Mouse (Mus musculus) neural tube, embryonic 13.5 days (tissue): ENCODE results near the gene Gpd1. TPM values are rescaled to one million over a fixed set of nuclear protein-coding genes. Genes with fewer than 3 reads are reported as not detected.
"Not testable (repeated sequence)": the region's sequence is repeated elsewhere in the genome, so short reads cannot be mapped to it uniquely, and the experiment has no call there.

ENCODE experiments used
- ATAC-seq: fragments of 200-750 bp; cut with Nextera tagmentation; 2 replicates; pipeline ENCODE4 v1.8.0; 2017; ENCODE audit warnings: low read depth, mild to moderate bottlenecking, moderate TSS enrichment, moderate library complexity
- H3K27ac ChIP-seq: fragments of 300-500 bp; sonication (generic); replicated peaks from 2 replicates; pipeline ENCODE4 v1.5.1; 2015; ENCODE audit warnings: moderate library complexity, mild to moderate bottlenecking, inconsistent platforms
- H3K27me3 ChIP-seq: fragments of 300-500 bp; sonication (generic); 2 replicates; pipeline ENCODE4 v1.6.1; 2015; ENCODE audit warnings: mild to moderate bottlenecking, inconsistent platforms
- H3K36me3 ChIP-seq: fragments of 300-500 bp; sonication (generic); 2 replicates; pipeline ENCODE4 v1.6.1; 2015; ENCODE audit warnings: mild to moderate bottlenecking, inconsistent platforms
- H3K4me1 ChIP-seq: fragments of 300-500 bp; sonication (generic); replicated peaks from 2 replicates; pipeline ENCODE4 v1.6.1; 2015; ENCODE audit warnings: inconsistent platforms
- H3K4me2 ChIP-seq: fragments of 300-500 bp; sonication (generic); 2 replicates; pipeline ENCODE4 v1.6.1; 2015; ENCODE audit warnings: inconsistent platforms, mild to moderate bottlenecking, moderate library complexity
- H3K4me3 ChIP-seq: fragments of 300-500 bp; sonication (generic); 2 replicates; pipeline ENCODE4 v1.5.1; 2015; ENCODE audit warnings: mild to moderate bottlenecking, inconsistent platforms
- H3K9ac ChIP-seq: fragments of 300-500 bp; sonication (generic); 2 replicates; pipeline ENCODE4 v1.6.1; 2015; ENCODE audit warnings: moderate library complexity, mild to moderate bottlenecking, inconsistent platforms
- H3K9me3 ChIP-seq: fragments of 300-500 bp; sonication (generic); 2 replicates; pipeline ENCODE4 v1.6.1; 2016; ENCODE audit warnings: inconsistent platforms
- WGBS: fragments of 180-500 bp; shearing (Covaris S2); methylation state at CpG from one replicate; pipeline ENCODE4 v1.1.7; 2015; 5-methylcytosine and 5-hydroxymethylcytosine counted together
- polyA plus RNA-seq: library from polyadenylated mRNA; unstranded; fragments of >200 nt; fragmentation: Nextera tagmentation; extraction: Ambion mirVana; gene quantifications from 2 replicates; pipeline ENCODE4 v1.2.1, GENCODE M21; 2015

The Gpd1 gene
- polyA plus RNA-seq, 1 experiment from 2014 or later = 1.8 TPM

DNA sequence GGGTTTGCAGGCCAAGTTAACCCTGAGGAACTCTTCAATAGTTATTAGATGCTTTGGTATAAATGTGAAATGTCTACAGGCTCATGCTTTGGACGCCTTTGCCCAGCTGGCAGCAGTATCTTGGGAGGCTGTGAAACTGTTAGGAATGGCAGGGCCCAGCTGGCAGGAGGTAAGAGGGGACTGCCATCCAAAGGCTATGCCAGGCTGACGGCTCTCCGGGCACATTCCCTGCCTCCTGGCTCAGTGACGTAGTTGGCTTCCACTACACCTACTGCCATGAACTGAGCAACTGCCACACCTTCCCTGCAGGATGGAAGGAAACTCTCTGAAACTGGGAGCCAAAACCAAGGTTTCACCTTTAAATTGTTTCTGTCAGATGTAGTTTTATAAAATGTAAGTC is 22.9 kb downstream of the Gpd1 start:
- no peak overlapping the region for H3K27ac ChIP-seq
- no peak for ATAC-seq

DNA sequence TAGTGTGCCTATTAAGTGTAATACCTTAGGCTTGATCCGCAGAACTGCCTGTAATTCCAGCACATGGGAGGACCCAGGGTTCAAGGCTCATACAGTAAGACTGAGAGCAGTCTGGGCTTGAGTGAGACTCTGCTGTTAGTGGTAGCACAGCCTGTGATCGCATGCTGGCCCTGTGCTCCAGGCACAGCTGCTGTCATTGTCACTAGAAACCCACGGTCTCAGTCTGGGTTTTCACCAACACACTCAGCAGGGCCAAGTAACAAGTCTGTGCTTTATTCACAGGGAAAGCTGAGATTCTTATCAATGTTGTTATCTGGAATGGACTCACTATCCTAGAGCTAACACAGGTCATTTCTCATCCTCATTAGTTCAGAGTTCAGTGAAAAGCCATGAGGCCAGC is 36.9 kb downstream of the Gpd1 start:
- H3K9ac ChIP-seq = no peak overlapping the region
- H3K4me2 ChIP-seq = no peak overlapping the region
- peaks cover 13% of the 10 kb centered on the region for H3K4me1 ChIP-seq
- H3K4me3 ChIP-seq = no peak overlapping the region
- peaks cover 10% of the 10 kb centered on the region for H3K36me3 ChIP-seq
- no peak for ATAC-seq
- H3K9me3 ChIP-seq = no peaks in the 10 kb centered on the region
- H3K27ac ChIP-seq = no peak overlapping the region
- H3K27me3 ChIP-seq = no peaks in the 10 kb centered on the region
- 73% methylated on average over 3 of the region's 3 CpGs for WGBS

More for the DNA sequence above, 22.9 kb downstream of the Gpd1 start:
- H3K9ac ChIP-seq = no peak overlapping the region
- no peaks in the 10 kb centered on the region for H3K4me1 ChIP-seq
- WGBS = 96% methylated on average over 4 of the region's 4 CpGs
- no peaks in the 10 kb centered on the region for H3K27me3 ChIP-seq
- H3K36me3 ChIP-seq = peaks cover 92% of the 10 kb centered on the region
- no peak overlapping the region for H3K4me2 ChIP-seq
- H3K4me3 ChIP-seq = no peak overlapping the region
- no peaks in the 10 kb centered on the region for H3K9me3 ChIP-seq

DNA sequence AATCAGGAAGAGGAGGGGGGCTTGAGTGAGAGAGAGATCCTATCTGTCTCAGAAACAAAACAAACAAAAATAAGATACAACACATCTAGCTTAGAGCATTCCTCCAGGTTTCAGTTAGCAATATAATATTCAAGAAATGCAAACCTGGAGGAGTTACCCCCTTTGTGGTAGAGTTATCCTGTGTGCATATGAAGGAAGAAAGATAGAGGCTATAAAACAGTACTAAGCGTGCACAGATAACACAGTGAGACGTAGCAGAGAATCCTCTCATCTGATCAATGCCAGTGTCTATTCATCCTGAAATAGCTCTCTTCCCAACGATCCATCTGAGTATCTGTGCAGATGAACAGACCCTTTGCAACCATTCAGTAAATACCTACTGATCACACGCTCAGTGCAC is 50.2 kb downstream of the Gpd1 start:
- peaks cover 14% of the 10 kb centered on the region for H3K36me3 ChIP-seq
- peaks cover 25% of the 10 kb centered on the region for H3K4me1 ChIP-seq
- H3K9me3 ChIP-seq = no peaks in the 10 kb centered on the region
- no peak overlapping the region for H3K4me2 ChIP-seq
- no peak overlapping the region for H3K27ac ChIP-seq
- H3K9ac ChIP-seq = no peak overlapping the region
- H3K4me3 ChIP-seq = no peak overlapping the region
- no peaks in the 10 kb centered on the region for H3K27me3 ChIP-seq
- 88% methylated on average over 4 of the region's 4 CpGs for WGBS
- ATAC-seq = no peak

DNA sequence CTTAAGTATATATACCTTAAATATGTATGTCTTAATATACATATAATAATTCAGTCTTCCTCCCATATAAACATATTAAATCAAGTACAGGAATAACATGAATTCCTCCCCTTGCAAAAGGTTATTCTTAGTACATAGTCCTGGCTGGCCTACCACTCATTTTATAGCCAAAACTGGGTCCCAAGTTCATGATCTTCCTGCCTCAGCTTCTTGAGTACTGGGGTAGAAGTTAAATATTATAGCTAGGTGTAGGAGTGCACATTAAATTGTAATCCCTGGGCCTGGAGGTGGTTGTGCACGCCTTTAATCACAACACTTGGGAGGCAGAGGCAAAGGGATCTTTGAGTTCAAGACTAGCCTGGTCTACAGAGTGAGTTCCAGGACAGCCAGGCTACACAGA is 51.4 kb downstream of the Gpd1 start:
- Histone ChIP-seq H3K4me3 (no peak overlapping the region), H3K4me1 (peaks cover 29% of the 10 kb centered on the region), H3K4me2 (no peak overlapping the region), H3K36me3 (peaks cover 14% of the 10 kb centered on the region), H3K27me3 (no peaks in the 10 kb centered on the region), H3K27ac (no peak overlapping the region), H3K9ac (no peak overlapping the region), H3K9me3 (no peaks in the 10 kb centered on the region)
- no peak for ATAC-seq
- WGBS = 97% methylated on average over 1 of the region's 1 CpGs

DNA sequence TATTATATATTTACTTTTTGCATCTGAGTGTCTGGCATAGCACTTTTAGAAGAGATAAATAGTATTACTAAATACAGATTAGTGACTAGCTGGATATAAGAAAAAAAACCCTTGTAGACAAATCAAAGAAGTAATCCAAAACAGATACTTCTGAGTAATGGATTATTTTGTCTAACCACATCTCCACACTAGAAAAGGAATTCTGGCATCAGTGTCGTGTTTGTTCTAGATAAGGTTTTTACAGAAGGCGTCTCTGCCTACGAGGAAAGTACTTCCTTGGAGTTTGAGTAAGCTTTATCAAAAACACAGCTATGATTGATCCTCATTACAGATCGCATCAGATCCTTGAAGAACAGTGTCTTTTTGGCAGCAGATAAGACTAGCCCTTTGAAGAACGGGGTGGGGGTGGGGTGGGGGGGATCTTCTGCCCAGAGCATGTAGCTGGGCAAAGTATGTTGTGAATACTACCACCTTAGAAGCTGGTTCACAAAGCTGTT is 53.7 kb downstream of the Gpd1 start:
- Histone ChIP-seq H3K4me1 (peaks cover 29% of the 10 kb centered on the region), H3K4me2 (peak overlapping the region; percentile 86), H3K27me3 (no peaks in the 10 kb centered on the region), H3K9me3 (no peaks in the 10 kb centered on the region), H3K36me3 (no peaks in the 10 kb centered on the region), H3K9ac (peak overlapping the region; percentile 95), H3K4me3 (peak overlapping the region; percentile 79), H3K27ac (peak overlapping the region; percentile 96; the same call in 1 of the 2 replicates)
- no peak for ATAC-seq
- WGBS = 38% methylated on average over 5 of the region's 5 CpGs

DNA sequence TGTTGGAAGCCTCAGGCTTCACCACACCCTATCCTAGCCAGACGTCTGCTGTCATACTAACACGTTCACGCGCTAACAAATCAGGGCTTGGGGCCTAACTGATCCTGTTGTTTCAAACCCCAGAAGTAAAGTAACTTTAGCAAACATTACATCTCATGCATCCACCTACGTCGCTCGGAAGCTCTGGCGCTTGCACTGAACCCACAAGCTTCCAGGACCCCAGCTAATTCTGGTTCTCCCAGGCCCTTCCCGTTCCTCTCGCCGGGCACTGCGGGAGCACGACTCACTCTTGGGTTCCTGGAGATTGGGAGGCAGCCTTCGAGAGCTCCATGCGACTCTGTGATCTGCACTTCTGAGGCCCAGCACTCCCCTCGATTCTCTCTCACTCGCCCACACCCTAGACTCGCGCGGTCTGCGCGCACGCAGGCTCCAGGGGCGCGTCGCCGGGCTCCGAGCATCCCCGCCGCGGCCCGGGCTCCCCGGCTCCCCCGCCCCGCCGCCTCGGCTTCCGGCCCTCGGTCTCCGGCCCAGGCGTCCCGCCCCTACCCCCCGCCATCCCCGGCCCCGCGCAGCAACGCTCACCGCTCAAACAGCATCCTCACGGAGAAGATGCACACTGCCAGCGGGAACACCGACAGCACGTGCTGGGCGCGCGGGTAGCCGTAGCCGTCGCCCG is 54.4 kb downstream of the Gpd1 start:
- Histone ChIP-seq H3K27ac (peak overlapping the region; percentile 96), H3K36me3 (no peaks in the 10 kb centered on the region), H3K4me3 (peak overlapping the region; percentile 79), H3K9ac (peak overlapping the region; percentile 95), H3K27me3 (no peaks in the 10 kb centered on the region), H3K4me2 (peak overlapping the region; percentile 86), H3K4me1 (peaks cover 29% of the 10 kb centered on the region), H3K9me3 (no peaks in the 10 kb centered on the region)
- WGBS = under 1% methylated on average over 54 of the region's 59 CpGs
- ATAC-seq = peak; percentile 21

DNA sequence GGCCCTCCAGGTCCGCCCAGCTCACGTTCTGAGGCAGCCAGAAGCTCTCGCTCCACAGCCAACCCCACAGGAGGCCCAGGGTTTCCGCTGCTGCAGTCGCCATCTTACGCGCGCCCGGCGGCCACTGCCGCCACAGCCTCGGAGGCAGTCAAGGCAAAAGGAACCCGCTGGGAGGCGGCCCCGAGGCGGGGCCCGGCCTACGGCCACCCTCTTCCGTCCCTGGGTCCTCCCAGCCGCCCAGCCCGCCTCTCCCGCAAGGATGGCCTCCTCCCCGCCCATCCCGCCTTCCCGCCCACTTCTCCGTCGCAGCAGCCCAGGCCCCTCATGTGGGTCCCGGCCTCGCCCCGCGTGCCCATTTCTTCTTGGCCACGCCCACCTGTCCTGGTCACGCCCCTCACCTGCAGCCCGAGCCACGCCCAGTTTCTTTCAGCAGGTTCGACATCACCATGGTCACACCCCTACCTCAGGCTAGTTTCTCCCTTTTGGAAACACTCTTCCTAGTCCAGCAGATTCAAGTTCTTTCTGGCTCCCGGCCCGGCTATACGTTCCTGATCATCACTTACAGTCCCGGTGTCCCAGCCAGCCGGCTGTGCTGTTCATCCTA is 55.1 kb downstream of the Gpd1 start:
- Histone ChIP-seq H3K9ac (peak overlapping the region; percentile 95), H3K4me3 (peak overlapping the region; percentile 79), H3K27ac (peak overlapping the region; percentile 96), H3K36me3 (no peaks in the 10 kb centered on the region), H3K27me3 (no peaks in the 10 kb centered on the region), H3K4me1 (peaks cover 29% of the 10 kb centered on the region), H3K9me3 (no peaks in the 10 kb centered on the region), H3K4me2 (peak overlapping the region; percentile 86)
- ATAC-seq = peak; percentile 91
- under 1% methylated on average over 41 of the region's 41 CpGs for WGBS

DNA sequence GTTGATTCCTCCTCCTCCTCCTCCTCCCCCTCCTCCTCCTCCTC is 55.4 kb downstream of the Gpd1 start, which contains the start of gene Cers5:
Gene Cers5, minus strand, starts transcription at position 5 of the 44 bp plus-strand sequence.
- not testable (repeated sequence) for H3K36me3 ChIP-seq, H3K9me3 ChIP-seq, H3K27me3 ChIP-seq, ATAC-seq
- Histone ChIP-seq H3K27ac (peak within 1 kb of the TSS; percentile 96), H3K4me2 (peak within 1 kb of the TSS; percentile 86), H3K9ac (peak within 1 kb of the TSS; percentile 95), H3K4me1 (peaks cover 29% of the 10 kb centered on the region), H3K4me3 (peak within 1 kb of the TSS; percentile 79)

DNA sequence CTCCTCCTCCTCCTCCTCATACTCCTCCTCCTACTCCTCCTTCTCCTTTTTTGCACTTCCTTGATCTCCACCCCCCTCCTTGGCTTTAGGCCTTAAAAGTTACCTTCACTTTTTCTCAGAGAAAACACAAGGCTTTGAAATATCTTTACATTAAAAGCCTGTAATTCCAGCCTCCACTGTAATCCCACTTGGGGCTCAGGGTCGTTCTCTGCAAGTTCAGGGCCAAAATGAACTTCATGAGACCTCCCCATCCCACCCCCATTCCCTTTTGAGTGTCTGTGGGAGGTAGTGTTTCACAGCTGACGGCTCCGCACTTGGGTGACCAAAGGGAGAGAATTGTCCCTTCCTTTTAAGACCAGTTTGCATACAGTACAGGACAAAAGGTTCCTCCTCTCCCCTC is 55.6 kb downstream of the Gpd1 start:
- H3K27me3 ChIP-seq = no peaks in the 10 kb centered on the region
- peak overlapping the region; percentile 86; the same call in 1 of the 2 replicates for H3K4me2 ChIP-seq
- no peak overlapping the region for H3K4me3 ChIP-seq
- no peaks in the 10 kb centered on the region for H3K36me3 ChIP-seq
- no peak overlapping the region for H3K9ac ChIP-seq
- no peak for ATAC-seq
- peaks cover 27% of the 10 kb centered on the region for H3K4me1 ChIP-seq
- no peak overlapping the region for H3K27ac ChIP-seq
- 15% methylated on average over 3 of the region's 3 CpGs for WGBS
- no peaks in the 10 kb centered on the region for H3K9me3 ChIP-seq

Other genes starting within 250 kb of the Gpd1 start
- 19.6 and 21.4 TPM in 2 replicates for gene Bcdin3d, start 242.8 kb upstream of the Gpd1 start, polyA plus RNA-seq
- gene Faim2, start 189.3 kb upstream of the Gpd1 start, polyA plus RNA-seq = 22.2 and 23.8 TPM in 2 replicates
- gene Aqp2, start 138.5 kb upstream of the Gpd1 start, polyA plus RNA-seq = not detected in 2 replicates
- gene Aqp5, start 126.7 kb upstream of the Gpd1 start, polyA plus RNA-seq = 1.9 and 2.3 TPM in 2 replicates
- gene Aqp6, start 116.1 kb upstream of the Gpd1 start, polyA plus RNA-seq = 3.5 and 3.6 TPM in 2 replicates
- gene Racgap1, start 65.9 kb upstream of the Gpd1 start, polyA plus RNA-seq = 130 and 133 TPM in 2 replicates
- gene Asic1, start 47.1 kb upstream of the Gpd1 start, polyA plus RNA-seq = 76.0 and 77.8 TPM in 2 replicates
- gene Smarcd1, start 15.4 kb upstream of the Gpd1 start, polyA plus RNA-seq = 117 and 134 TPM in 2 replicates
- not detected in 2 replicates for gene Gm17349, start 12.0 kb upstream of the Gpd1 start, polyA plus RNA-seq
- gene Cox14, start 8.1 kb downstream of the Gpd1 start, polyA plus RNA-seq = 170 and 181 TPM in 2 replicates
- gene Cers5, start 55.4 kb downstream of the Gpd1 start, polyA plus RNA-seq = 77.2 and 77.6 TPM in 2 replicates
- gene Lima1, start 157.9 kb downstream of the Gpd1 start, polyA plus RNA-seq = 28.4 and 35.5 TPM in 2 replicates
- gene Fam186a, start 249.5 kb downstream of the Gpd1 start, polyA plus RNA-seq = not detected in 2 replicates